Mouse (Mus musculus) embryonic facial prominence, embryonic 11.5 days (tissue): ENCODE measurements around the gene Mamdc2. TPM values are rescaled to one million over a fixed set of nuclear protein-coding genes. Genes with fewer than 3 reads are reported as not detected.
A peak's percentile ranks its signal among the peaks of the same experiment; 100 is the strongest.

Source experiments
- ATAC-seq: fragments of 200-750 bp; cut with Nextera tagmentation; replicated peaks from 2 replicates; pipeline ENCODE4 v1.8.0; 2017; ENCODE audit warnings: low read depth; ENCODE audit not compliant: insufficient number of reproducible peaks, low FRiP score, low TSS enrichment
- DNase-seq: peaks from one replicate; pipeline ENCODE4 v3.0.0-alpha.2; 2015; ENCODE audit warnings: low spot score
- H3K27ac ChIP-seq: fragments of 300-500 bp; sonication (generic); replicated peaks from 2 replicates; pipeline ENCODE4 v1.5.1; 2014; ENCODE audit warnings: mild to moderate bottlenecking, low read depth, low read length, control low read depth
- H3K27me3 ChIP-seq: fragments of 300-500 bp; sonication (generic); 2 replicates; pipeline ENCODE4 v1.6.1; 2014; ENCODE audit warnings: mild to moderate bottlenecking, low read length, moderate library complexity, mixed read lengths; ENCODE audit not compliant: control insufficient read depth, insufficient read depth
- H3K36me3 ChIP-seq: fragments of 300-500 bp; sonication (generic); replicated peaks from 2 replicates; pipeline ENCODE4 v1.6.1; 2014; ENCODE audit warnings: low read depth, mild to moderate bottlenecking, low read length, moderate library complexity, mixed read lengths; ENCODE audit not compliant: control insufficient read depth, insufficient read depth
- H3K4me1 ChIP-seq: fragments of 300-500 bp; sonication (generic); 2 replicates; pipeline ENCODE4 v1.6.1; 2014; ENCODE audit warnings: low read length, mixed read lengths; ENCODE audit not compliant: control insufficient read depth, insufficient read depth
- H3K4me2 ChIP-seq: fragments of 300-500 bp; sonication (generic); 2 replicates; pipeline ENCODE4 v1.6.1; 2014; ENCODE audit warnings: low read depth, mild to moderate bottlenecking, control low read depth, low read length, moderate library complexity
- H3K4me3 ChIP-seq: fragments of 300-500 bp; sonication (generic); 2 replicates; pipeline ENCODE4 v1.5.1; 2014; ENCODE audit warnings: low read depth, low read length, control low read depth
- H3K9ac ChIP-seq: fragments of 300-500 bp; sonication (generic); replicated peaks from 2 replicates; pipeline ENCODE4 v1.6.1; 2014; ENCODE audit warnings: mild to moderate bottlenecking, control low read depth, low read length
- H3K9me3 ChIP-seq: fragments of 300-500 bp; sonication (generic); replicated peaks from 2 replicates; pipeline ENCODE4 v1.6.1; 2016; ENCODE audit warnings: mild to moderate bottlenecking, low read length, inconsistent platforms, mixed read lengths; ENCODE audit not compliant: control insufficient read depth
- WGBS: fragments of 180-500 bp; shearing (Covaris S2); extraction: QIAGEN DNeasy Blood & Tissue Kit; methylation state at CpG from one replicate; pipeline ENCODE4 v1.1.7; 2014; 5-methylcytosine and 5-hydroxymethylcytosine counted together
- polyA plus RNA-seq: library from polyadenylated mRNA; unstranded; fragments of >200 nt; fragmentation: Nextera tagmentation; extraction: Ambion mirVana; gene quantifications from 2 replicates; pipeline ENCODE4 v1.2.1, GENCODE M21; 2014

Mamdc2 gene
- polyA plus RNA-seq, 1 experiment from 2014 or later: 1.7 TPM

GRCm38 (mm10) chr19:23274054-23274724 is 174.1 kb downstream of the Mamdc2 start:
- 55% methylated on average over 4 of the region's 4 CpGs for WGBS
- DNase-seq (no peak), ATAC-seq (peak; percentile 25)
- Histone ChIP-seq H3K27ac (no peak overlapping the region), H3K9me3 (no peaks in the 10 kb centered on the region), H3K4me3 (peak overlapping the region; percentile 90), H3K27me3 (no peaks in the 10 kb centered on the region), H3K36me3 (no peaks in the 10 kb centered on the region), H3K4me1 (no peaks in the 10 kb centered on the region), H3K4me2 (peak overlapping the region; percentile 50), H3K9ac (peak overlapping the region; percentile 94; the same call in 1 of the 2 replicates)

- peak within 1 kb of the TSS; percentile 90 for H3K4me3 ChIP-seq
- no peaks in the 10 kb centered on the region for H3K36me3 ChIP-seq
- peak within 1 kb of the TSS; percentile 94 for H3K9ac ChIP-seq
- no peaks in the 10 kb centered on the region for H3K27me3 ChIP-seq
- under 1% methylated on average over 63 of the region's 69 CpGs for WGBS
- ATAC-seq (peak; percentile 95), DNase-seq (peak; percentile 90)
- H3K4me1 ChIP-seq: no peaks in the 10 kb centered on the region
- H3K27ac ChIP-seq: peak within 1 kb of the TSS; percentile 56; the same call in 1 of the 2 replicates
- no peaks in the 10 kb centered on the region for H3K9me3 ChIP-seq
- peak within 1 kb of the TSS; percentile 50 for H3K4me2 ChIP-seq
Measured at GRCm38 (mm10) chr19:23273355-23274053, 174.7 kb downstream of the Mamdc2 start, which contains the start of gene Smc5. TSS of gene Smc5 (minus strand) at chr19:23273897.

- Histone ChIP-seq H3K4me3 (no peak overlapping the region), H3K9me3 (no peaks in the 10 kb centered on the region), H3K27ac (no peak overlapping the region), H3K4me1 (no peaks in the 10 kb centered on the region), H3K4me2 (no peak overlapping the region), H3K9ac (no peak overlapping the region), H3K27me3 (no peaks in the 10 kb centered on the region), H3K36me3 (peaks cover 9% of the 10 kb centered on the region)
- no peak for ATAC-seq
- DNase-seq: no peak
- 90% methylated on average over 9 of the region's 9 CpGs for WGBS
Measured at GRCm38 (mm10) chr19:23256771-23257170, 191.5 kb downstream of the Mamdc2 start.

Other genes with a start within 250 kb of the Mamdc2 start
- gene Smc5, start 174.5 kb downstream of the Mamdc2 start, polyA plus RNA-seq: 49.8 and 54.4 TPM in 2 replicates
- 0.58 TPM in 1 of 2 replicates, not detected in the other for gene 1700028P14Rik, start 204.4 kb upstream of the Mamdc2 start, polyA plus RNA-seq
- 8.2 and 9.2 TPM in 2 replicates for gene Ptar1, start 239.0 kb upstream of the Mamdc2 start, polyA plus RNA-seq